Mouse (Mus musculus) naive thymus-derived CD4-positive, alpha-beta T cell, adult 2 months (primary cell): ENCODE results near the gene Slc29a1.
A peak's percentile ranks its signal among the peaks of the same experiment; 100 is the strongest.
"Not testable (repeated sequence)": the region's sequence is repeated elsewhere in the genome, so short reads cannot be mapped to it uniquely, and the experiment has no call there.

Source experiments
- DNase-seq: peaks from one replicate; pipeline ENCODE4 v3.0.0-alpha.2; 2011; ENCODE audit warnings: low read depth

Slc29a1 gene

GRCm38 (mm10) chr17:45599446-45600242, at the start of gene Slc29a1:
TSS of gene Slc29a1 (minus strand) at chr17:45599606.
- no peak for DNase-seq

- no peak for DNase-seq
Measured at GRCm38 (mm10) chr17:45644185-45644584, 44.8 kb upstream of the Slc29a1 start.

GRCm38 (mm10) chr17:45642701-45643100, 43.3 kb upstream of the Slc29a1 start:
- DNase-seq, result peak; percentile 78

GRCm38 (mm10) chr17:45641981-45642380, 42.6 kb upstream of the Slc29a1 start:
- DNase-seq, result no peak

- no peak for DNase-seq
Measured at GRCm38 (mm10) chr17:45638596-45639295, 39.3 kb upstream of the Slc29a1 start.

- no peak for DNase-seq
Measured at GRCm38 (mm10) chr17:45634033-45634432, 34.6 kb upstream of the Slc29a1 start.

GRCm38 (mm10) chr17:45631940-45632339, 32.5 kb upstream of the Slc29a1 start:
- DNase-seq, result peak; percentile 41

GRCm38 (mm10) chr17:45630992-45631391, 31.6 kb upstream of the Slc29a1 start:
- no peak for DNase-seq

GRCm38 (mm10) chr17:45629861-45630694, 30.7 kb upstream of the Slc29a1 start:
- DNase-seq, result peak; percentile 81

- no peak for DNase-seq
Measured at GRCm38 (mm10) chr17:45628885-45629855, 29.8 kb upstream of the Slc29a1 start.

- no peak for DNase-seq
Measured at GRCm38 (mm10) chr17:45628160-45628559, 28.8 kb upstream of the Slc29a1 start.

GRCm38 (mm10) chr17:45626577-45627134, 27.2 kb upstream of the Slc29a1 start:
- peak; percentile 93 for DNase-seq

- not testable (repeated sequence) for DNase-seq
Measured at GRCm38 (mm10) chr17:45623425-45623824, 24.0 kb upstream of the Slc29a1 start.

- peak; percentile 57 for DNase-seq
Measured at GRCm38 (mm10) chr17:45619386-45620256, 20.2 kb upstream of the Slc29a1 start.

GRCm38 (mm10) chr17:45618941-45619385, 19.6 kb upstream of the Slc29a1 start:
- no peak for DNase-seq

- DNase-seq, result no peak
Measured at GRCm38 (mm10) chr17:45617655-45618054, 18.2 kb upstream of the Slc29a1 start.

- no peak for DNase-seq
Measured at GRCm38 (mm10) chr17:45616679-45617078, 17.3 kb upstream of the Slc29a1 start.

GRCm38 (mm10) chr17:45616046-45616650, 16.7 kb upstream of the Slc29a1 start:
- DNase-seq, result no peak

- no peak for DNase-seq
Measured at GRCm38 (mm10) chr17:45612921-45613320, 13.5 kb upstream of the Slc29a1 start.
